Mouse (Mus musculus): ENCODE results near the gene Kansl2.
"Not testable (repeated sequence)": the region's sequence is repeated elsewhere in the genome, so short reads cannot be mapped to it uniquely, and the experiment has no call there.

Gene Kansl2

DNA sequence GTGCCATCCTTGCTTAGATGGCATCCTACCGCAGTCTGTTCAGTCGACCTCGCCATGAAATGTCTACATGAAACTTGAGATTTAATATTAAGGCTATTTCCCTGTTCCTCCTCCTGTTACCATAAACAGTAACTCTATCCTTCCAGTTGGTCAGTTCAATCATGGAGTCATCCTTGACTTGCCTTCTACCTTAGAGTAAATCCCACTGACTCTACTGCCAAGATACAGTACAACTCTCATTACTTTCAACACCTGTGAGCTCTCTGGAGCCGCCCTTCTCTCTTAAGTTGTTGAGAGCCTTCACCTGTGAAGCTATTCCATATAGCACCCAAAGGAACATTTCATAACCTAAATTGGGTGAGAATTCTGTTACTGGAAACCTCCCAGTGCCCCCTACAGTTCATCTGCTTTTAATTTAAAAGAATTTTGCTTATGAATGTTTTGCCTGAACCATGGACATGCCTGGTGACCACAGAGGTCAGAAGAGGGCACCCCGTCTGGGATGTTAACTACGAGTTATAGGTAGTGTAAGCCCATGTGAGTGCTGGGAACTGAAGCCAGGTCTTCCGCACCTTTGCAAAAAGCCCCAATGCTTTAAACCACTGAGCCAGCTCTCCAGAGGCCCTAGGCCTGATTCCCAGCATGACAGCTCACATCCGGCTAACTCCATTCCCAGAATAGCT, 2.9 kb upstream of the Kansl2 start:
- peak; percentile 87 for DNase-seq (ENCODE audit: low read depth, low spot score)

DNA sequence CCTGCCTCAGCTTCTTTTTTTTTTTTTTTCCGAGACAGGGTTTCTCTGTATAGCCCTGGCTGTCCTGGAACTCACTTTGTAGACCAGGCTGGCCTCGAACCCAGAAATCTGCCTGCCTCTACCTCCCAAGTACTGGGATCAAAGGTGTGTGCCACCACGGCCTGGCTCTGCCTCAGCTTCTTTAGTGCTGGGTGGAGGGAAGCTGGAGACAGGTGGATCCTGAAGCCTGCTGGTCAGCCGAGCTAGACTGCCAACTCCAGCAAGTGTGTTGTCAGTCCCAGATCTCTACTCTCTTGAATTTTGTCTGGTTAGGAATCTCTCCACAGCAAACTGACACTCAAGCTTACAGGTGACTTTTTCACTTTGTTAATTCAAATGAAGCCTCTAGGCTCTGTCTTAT, 1.9 kb upstream of the Kansl2 start:
- no peak for DNase-seq (ENCODE audit: low read depth, low spot score)

DNA sequence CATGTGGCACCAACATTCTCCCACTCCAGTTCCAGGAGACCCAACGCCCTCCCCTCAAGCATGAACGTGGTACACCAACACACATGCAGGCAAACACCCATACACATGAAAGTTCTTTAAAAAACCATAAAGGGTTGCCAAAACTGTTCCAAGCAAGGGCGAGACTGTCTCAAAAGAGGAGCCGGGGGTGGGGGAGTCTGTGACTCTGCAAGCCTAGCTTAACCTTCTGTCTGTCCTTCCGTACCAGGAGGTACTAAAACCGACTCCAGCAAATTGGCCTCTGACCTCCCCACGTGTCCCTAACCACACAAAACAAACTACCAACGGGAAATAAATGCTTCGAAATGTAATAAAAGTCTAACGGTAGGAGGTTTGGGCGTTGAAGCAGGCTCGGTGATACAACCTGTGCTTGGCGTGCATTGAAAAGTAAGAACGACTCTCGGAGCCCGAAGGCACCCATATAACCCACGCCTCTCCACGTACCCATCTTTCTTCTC, 981 bp downstream of the Kansl2 start:
- peak; percentile 53 for DNase-seq (ENCODE audit: low read depth, low spot score)

DNA sequence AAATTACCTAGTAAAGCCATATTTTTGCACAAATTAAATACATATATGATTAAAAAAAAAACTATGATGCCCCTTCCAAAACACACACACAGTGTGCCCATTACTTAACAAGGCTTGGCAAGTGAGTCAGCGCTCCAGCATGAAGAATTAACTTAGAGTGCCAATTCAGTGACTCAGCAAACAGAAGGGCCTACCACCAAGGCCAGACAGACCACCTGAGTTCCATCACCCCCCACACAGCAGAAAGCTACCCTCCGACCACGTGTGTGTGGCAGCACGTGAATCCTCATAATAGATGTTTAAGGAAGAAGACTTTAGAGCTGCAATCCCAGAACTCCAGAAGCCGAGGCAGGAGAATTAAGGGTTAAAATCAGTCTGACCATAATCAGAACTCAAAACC, 1.8 kb downstream of the Kansl2 start:
- DNase-seq (ENCODE audit: low read depth, low spot score) = peak; percentile 95

DNA sequence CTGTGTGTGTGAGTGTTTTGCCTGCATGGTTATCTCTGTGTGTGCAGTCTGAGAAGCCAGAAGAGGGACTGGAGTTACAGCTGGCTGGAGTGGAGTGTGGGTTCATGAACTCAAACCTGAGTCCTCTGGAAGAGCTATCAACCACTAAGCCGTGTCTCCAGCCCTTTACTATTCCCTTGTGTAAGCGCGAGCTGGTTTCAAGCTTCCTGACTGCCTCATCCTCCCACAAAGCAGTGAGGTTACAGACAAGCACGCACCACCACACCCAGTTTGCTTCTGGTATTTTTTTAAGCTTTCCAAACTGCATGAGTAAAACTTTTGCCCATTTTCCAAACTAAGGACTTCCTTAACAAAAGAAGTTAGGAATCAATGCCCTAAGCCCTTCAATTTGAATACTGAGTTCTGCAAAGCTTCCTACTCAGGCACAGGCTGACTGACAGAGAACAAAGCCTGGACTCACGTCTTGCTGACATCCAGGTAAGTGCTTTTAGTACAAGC, 5.9 kb downstream of the Kansl2 start:
- peak; percentile 83 for DNase-seq (ENCODE audit: low read depth, low spot score)

DNA sequence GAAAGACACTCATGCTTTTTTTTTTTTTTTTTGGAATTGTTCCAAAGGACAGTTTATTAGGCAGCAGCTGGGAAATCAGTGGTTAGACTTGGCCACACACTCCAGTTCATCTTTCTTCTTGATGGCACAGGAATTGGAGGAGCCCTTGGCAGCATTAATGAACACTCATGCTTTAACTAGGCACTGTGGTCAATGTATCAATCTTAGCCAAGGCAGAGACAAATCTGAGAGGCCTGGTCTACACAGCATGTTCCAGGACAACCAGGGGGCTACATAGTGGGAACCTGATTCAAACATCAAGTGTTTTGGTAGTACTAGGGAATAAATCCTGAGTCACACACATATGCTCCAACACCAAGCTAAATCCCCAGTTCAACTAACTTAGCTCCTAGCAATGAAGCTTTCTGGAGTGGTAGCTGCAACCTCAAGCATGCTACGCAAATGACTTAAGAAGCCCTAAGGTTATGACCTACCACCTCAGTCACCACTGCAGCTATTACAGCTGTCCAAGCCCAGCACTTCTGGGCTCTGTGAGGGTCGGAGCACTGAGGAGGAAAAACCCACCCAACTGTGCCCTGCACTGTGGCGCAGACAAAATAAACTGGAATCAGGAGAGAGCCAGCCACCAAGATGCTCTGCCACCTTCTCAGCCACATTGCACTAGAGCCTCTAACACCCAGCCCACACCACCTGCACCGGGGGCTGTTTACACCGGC, 6.8 kb downstream of the Kansl2 start:
- DNase-seq (ENCODE audit: low read depth, low spot score) = peak; percentile 83

DNA sequence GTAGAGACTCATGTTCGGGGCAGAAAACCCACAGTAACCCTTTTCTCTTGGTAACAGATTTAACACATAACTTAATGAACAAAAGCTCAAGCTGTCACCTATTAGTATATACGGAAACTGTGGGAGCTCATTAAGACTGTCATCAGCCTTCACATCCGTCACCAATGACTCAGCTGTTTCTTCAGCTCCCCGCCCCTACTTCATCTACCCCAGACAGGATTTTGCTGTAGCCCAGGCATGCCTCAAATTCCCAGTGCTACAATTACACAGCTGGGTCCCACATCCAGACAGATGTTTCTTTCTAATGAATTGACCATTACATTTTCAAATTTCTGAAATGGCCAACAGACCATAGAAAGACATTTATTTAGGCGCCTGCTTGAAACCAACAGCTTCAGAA, 8.0 kb downstream of the Kansl2 start:
- peak; percentile 73 for DNase-seq (ENCODE audit: low read depth, low spot score)

DNA sequence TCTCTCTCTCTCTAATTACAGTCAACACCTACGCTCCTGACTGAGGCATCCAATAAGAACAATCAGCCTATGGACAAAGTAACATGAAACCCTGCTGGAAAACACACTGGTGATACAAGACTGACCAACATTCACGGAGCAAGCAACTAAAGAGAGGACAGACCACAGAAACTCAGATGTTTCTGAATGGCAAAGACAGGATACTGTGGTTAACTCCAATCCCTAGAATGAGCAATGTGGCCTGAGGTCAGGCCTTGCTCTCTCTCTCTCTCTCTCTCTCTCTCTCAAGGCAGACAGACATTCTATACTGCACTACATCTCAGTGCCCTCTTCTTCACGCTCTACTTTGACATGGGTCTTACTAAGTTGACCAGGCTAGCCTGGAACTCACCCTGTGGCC, 12.8 kb downstream of the Kansl2 start:
- DNase-seq (ENCODE audit: low read depth, low spot score) = peak; percentile 69

DNA sequence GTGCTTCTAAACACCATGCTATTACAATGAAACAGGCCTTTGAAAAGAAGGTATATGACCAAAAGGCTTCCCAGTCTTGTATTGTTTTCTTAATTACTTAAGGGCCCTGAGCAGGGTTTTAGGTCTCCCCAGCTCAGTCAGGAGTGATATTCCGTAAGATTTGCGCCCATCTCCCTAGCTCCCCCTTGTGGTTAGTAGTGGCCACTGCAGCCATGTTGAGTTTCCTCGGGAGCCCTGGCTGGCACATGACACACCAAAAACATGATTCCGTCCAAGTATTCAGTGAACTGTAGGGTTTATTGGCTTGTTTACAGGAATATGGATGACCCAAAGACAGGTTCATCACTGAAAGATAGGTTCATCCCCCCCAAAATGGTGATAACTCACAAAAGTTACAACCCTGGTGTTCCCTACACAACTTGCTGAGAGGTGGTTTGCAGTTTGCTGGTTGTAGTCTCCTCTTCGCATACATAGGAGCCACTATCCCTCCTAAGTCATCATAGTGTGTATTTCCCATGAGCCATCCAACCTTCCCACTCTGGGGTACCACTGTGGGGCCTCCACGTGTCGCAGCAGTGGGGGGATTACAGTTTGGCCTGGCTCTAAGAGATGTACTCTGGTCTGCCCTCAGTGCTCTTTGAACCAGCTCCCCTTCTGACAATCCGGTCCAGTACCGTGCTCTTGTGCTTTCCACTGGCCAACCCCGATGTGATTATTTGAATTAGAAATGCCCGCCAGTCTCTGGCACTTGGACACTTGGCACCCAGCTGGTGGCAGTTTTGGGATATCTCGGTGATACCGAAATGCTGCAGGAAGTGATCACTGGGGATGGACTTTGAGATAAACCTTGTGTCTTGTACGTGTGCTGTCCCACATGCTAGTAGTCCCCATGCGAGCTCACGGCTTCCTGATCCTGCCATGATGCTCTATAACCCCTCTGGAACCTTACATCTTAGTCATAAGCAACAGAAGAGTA, 16.4 kb downstream of the Kansl2 start:
- peak; percentile 81 for DNase-seq (ENCODE audit: low read depth, low spot score)

DNA sequence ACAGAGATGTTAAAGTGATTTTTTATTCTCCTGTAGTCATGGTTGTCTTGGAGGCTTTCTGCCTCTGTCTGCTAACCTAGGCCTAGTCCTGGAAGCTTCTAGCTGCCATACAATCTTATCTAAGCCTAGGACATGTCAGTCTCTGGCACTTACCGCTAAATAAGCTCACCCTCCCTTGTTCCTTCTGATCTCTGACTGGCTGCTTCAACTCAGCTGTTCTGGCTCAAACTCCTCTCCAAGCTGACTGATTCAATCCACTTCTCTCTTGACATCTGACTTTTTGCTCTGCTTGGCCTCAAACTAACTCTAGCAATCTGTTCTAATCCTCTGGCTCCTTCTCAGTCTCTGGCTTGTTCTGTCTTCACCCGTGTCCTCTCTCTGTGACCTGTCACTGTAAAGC, 19.2 kb downstream of the Kansl2 start:
- DNase-seq (ENCODE audit: low read depth, low spot score) = not testable (repeated sequence)

DNA sequence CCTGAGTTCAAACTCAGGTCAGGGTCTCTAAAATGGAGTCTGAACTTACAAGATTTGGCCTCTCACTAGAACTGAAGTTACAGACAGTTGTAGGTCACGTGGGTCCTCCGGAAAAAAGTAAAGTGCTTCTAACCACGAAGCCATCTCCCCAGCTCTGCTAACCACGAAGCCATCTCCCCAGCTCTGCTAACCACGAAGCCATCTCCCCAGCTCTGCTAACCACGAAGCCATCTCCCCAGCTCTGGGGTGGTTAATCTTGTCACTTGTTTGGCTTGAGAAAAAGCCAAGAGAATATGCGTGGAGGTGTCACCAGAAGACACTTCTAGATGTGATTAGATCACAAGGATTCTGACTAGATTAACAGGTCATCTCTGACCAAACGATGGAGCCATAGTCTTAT, 19.9 kb downstream of the Kansl2 start:
- DNase-seq (ENCODE audit: low read depth, low spot score) = no peak

DNA sequence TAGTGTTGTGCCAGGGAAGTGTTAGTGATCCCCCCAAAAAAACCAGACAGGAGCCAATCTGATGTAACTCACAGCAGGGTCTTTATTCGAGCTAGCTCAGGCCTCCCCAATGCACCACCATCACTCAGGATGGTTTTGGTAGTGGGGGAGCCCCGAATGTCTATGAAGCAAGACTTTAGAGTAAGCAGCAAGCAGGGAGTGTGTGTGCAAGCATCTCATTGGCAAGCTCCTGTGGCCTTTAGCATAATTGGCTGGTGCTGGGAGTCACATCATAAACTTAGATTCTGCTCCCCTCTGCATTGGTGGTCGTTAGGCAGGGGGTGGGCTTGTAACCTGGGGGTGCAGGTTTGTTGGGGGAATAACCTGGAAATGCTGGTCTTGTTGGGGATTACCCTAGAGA, 20.4 kb downstream of the Kansl2 start:
- peak; percentile 54 for DNase-seq (ENCODE audit: low read depth, low spot score)

DNA sequence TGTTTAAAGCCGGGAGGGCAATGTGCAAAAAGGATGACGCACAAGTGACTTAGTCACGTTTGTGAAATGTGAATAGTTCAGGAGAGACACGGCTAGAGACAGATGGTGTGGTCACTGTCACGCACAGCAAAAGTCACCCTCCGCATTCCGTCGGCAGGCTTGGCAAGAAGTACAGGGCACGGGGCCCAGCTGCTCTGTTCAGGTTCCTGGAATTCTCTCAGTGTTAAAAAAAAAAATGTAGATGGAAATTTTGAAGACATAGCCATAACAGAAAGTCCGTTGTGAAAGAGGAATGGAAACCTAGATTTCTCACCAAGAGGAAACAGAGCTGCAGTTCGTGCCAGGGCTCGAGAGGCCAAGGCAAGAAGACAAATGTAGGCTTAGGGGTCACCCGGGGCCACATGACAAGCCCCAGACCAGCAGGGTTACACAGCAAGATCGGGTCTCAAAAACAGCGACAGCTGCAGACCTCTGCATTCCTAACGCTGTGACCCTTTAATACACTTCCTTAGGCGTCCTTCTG, 21.2 kb downstream of the Kansl2 start:
- DNase-seq (ENCODE audit: low read depth, low spot score) = peak; percentile 94

DNA sequence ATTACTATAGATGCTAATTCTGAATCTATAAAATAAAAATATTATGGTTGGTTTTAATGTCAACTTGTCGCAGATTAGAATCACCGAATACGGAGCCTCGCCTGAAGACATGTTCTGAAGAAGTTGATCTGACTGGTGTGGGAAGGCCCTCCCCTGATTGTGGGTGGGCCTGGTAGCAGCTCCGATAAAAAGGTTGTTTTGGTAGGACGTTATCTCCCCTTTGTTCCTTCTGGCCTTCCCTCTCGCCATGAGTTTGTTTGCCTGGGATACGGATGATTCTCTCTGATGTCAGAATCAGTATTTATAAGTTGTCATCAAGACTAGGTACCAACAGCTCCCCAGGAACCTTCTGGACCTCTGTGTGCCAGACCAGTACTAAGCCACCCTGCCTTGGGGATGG, 21.8 kb downstream of the Kansl2 start:
- no peak for DNase-seq (ENCODE audit: low read depth, low spot score)

DNA sequence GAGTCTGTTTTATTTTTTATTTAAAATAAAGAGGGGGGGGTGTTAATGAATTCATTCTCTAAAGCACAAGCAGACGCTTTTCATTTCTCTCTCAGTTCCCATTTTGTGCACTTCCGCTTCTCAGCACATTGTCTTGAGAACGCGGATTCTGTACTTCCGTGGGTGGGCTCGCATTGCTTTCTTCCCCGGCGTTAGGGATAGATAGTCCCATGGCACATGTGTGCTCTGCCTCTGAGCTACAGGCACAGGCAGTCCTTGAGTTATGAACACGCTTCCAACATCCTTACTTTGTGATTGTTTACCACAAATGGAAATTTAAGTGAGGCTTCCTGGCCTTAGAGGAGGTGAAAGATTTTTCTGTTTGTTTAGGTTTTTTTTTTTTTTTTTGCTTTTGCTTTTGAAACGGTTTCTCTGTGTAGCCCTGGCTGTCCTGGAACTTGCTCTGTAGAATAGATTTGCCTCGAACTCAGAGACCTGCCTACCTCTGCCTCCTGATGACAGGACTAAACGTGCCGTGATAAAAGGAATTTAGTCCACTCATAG, 22.6 kb downstream of the Kansl2 start:
- no peak for DNase-seq (ENCODE audit: low read depth, low spot score)

DNA sequence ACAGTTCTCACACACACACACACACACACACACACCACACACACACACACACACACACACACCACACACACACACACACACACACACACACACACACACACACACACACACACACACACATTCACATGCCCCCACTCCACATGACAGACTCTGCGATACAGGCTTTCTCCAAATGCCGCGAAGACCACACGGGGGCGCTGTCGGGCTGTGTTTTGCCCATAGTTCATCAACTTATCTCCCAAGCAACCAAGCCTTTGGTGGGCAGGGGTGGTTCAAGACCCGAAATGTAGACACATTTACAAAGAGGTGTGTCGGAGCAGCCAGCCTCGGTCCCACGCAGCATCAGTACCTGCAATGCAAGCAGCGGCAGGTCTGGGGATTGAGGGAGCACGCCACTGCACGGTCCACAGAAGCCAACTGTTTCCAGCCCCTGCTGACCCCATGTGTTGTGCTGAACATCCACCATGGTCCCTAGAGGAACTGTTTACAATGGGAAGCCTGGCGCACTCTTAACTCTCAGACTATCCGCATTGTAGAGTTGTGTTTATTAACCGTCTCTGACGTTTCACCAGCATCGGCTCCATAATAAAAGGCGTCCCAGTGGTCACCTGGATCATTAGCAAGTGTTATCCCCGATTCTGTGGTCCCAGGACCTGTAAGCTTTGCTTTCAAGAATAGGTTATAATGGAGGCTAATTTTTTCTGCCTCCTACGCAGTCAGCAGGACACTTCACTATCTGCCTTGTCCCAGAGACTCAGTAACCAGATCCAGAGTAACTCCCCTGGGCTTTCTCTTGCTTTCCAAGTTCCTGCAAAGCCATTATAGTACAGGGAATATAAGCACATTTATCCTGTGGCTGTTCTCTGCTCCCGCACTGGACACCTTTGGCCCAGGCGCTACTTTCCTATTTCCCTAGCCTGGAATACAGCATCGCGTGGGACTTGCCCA, 23.4 kb downstream of the Kansl2 start:
- peak; percentile 88 for DNase-seq (ENCODE audit: low read depth, low spot score)

DNA sequence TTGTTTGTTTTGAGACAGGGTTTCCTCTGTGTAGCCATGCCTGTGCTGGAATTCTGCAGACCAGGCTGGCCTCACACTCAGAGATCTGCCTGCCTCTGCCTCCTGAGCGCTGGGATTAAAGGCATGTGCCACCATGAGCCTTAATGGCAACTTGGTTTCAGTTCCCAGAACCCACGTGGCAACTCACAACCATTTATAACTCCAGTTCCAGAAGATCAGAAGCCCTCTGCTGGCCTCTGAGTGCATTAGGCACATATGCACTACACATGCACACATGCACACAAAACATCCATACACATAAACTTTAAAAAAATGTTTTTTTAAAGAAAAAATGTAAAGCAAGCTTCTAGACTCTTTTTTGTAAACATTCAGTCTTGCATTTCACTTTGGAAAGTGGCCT, 24.7 kb downstream of the Kansl2 start:
- no peak for DNase-seq (ENCODE audit: low read depth, low spot score)

DNA sequence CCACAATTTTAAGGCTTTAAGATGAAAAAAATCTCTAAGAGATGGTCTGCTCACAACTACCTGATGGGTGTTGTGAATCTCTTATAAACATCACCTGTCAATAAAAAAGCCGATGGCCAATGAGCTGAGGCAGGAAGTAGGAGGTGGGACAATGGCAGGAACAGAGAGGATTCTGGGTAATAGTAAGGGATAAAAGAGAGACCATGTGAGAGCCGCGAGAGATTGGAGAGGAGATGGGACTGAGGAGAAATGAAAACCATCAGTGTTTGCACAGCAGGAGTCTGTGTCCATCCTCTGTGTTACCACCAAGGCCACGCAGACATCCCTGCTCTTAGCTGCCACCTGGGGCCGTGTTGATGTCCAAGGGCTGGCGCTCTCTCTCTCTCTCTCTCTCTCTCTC, 26.7 kb downstream of the Kansl2 start:
- DNase-seq (ENCODE audit: low read depth, low spot score) = no peak

DNA sequence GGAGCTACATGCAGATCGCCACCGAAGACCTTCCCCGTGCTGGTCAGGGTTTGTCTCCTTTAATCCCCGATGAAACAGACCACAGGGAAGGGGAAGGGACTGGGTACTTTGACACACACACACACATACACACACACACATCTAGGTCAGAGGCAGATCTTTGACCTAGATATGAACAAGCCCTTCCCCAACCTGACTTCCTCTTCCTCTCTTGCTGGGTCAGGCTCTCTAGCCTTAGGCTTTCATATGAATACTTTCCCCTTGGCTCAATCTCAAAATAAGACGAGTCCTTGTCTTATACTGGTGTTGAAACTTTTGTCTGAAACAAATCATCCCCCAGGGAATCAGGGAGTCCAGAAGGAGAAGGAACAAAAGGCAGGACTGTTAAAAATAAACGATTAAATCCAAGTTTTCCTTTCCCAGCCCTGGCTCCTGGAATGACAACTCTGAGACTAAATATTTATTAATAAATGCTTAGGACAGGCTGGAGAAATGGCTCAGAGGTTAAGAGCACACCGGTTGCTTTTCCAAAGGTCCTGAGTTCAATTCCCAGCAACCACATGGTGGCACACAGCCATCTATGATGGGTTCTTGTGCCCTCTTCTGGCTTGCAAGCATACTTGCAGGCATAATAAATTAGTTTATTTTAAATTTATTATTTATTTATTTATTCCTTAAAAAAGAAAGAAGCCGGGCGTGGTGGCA, 27.7 kb downstream of the Kansl2 start:
- peak; percentile 65 for DNase-seq (ENCODE audit: low read depth, low spot score)

DNA sequence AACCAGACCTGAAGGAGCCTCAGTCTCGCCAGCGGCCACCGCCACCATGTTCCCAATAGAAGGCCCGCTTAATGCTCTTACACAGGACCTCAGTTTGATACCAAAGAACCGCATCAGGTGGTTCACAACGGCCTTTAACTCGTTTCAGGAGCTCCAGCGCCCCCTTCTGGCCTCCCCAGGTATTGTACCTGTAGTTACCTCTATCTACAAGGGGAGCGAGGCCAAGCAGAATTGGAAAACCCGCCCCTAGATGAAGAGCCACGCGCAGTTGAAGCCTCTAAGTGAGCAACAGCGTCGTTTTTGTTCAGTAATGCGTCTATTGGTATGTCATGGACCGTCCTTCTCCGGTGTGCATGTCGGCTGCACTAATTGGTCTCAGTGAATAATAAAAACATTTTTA, 29.6 kb downstream of the Kansl2 start:
- DNase-seq (ENCODE audit: low read depth, low spot score) = peak; percentile 69
